Mouse (Mus musculus) bone marrow macrophage, adult 2 months (primary cell): ENCODE measurements at regions not wholly inside any gene's neighbourhood (a gene's known extent, or its start where the extent isn't known, plus 50 kb on each side); places are given as distances from the start of the nearest gene placed in this dataset.

ENCODE experiments used
- CTCF ChIP-seq: IDR thresholded peaks from 2 replicates; pipeline ENCODE4 v1.5.1; 2012; ENCODE audit warnings: low read depth, mild to moderate bottlenecking, low read length, moderate library complexity
- POLR2A ChIP-seq: IDR thresholded peaks from 2 replicates; pipeline ENCODE4 v1.6.1; 2012; ENCODE audit warnings: mild to moderate bottlenecking, low read depth, low read length, borderline replicate concordance

DNA sequence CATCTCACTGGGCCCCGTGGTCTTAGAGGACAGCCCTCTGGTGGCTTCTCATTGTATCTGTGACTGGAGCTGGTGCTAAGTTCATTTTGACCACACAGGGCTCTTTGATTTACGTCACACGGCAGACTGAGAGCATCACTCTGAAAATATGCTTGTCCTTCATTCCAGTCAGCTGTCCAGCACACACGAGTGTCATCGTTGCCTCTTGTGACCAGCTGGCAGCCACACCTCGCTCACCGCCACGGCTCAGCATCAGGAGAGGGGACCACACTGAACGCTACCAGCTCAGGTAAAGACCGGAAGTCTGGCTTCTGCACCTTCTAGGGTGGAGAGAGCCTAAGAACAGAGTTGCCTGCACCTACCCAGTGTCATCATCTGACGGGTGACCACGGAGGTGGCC lies 95.3 kb upstream of the Unc5b start:
- no peak for TF ChIP-seq POLR2A
- no peak for TF ChIP-seq CTCF
